Mouse (Mus musculus) CH12.LX (cell line): ENCODE measurements at regions not wholly inside any gene's neighbourhood (a gene's known extent, or its start where the extent isn't known, plus 50 kb on each side); places are given as distances from the start of the nearest gene placed in this dataset.

ENCODE experiments used
- DNase-seq: peaks from one replicate; pipeline ENCODE4 v3.0.0-alpha.2; 2013; ENCODE audit errors: extremely low read depth
- H3K27ac ChIP-seq: 2 replicates; pipeline ENCODE4 v1.5.1; 2012; ENCODE audit warnings: low read depth, mild to moderate bottlenecking, control low read depth, moderate library complexity; ENCODE audit not compliant: insufficient read depth
- H3K27me3 ChIP-seq: replicated peaks from 2 replicates; pipeline ENCODE3; 2012; ENCODE audit warnings: inconsistent platforms
- H3K36me3 ChIP-seq, 2 experiments: replicated peaks in 1 of 2; 2 replicates each; pipeline versions ENCODE3 to v1.6.1; 2012; ENCODE audit warnings: inconsistent platforms in 1 of 2, low read length in 1 of 2, mild to moderate bottlenecking in 1 of 2, mixed read lengths in 1 of 2, moderate library complexity in 1 of 2; ENCODE audit not compliant: control insufficient read depth in 1 of 2, insufficient read depth in 1 of 2
- H3K4me1 ChIP-seq, 2 experiments: 2 replicates each; pipeline ENCODE4 v1.6.1; 2012; ENCODE audit warnings: inconsistent platforms in 1 of 2, moderate library complexity in 1 of 2; ENCODE audit not compliant: insufficient read depth in 2 of 2, control insufficient read depth in 1 of 2
- H3K4me2 ChIP-seq: 2 replicates; pipeline ENCODE4 v1.6.1; 2012; ENCODE audit warnings: low read depth, mild to moderate bottlenecking, control low read depth; ENCODE audit not compliant: poor library complexity, insufficient read depth, severe bottlenecking
- H3K4me3 ChIP-seq, 3 experiments: fragments of 150-350 bp in 1 of 3; sonication (generic) in 1 of 3; replicated peaks in 1 of 3; 2 replicates each; pipeline versions ENCODE3 to v1.5.1; 2011 to 2012; ENCODE audit warnings: low read depth in 2 of 3, low read length in 2 of 3, mild to moderate bottlenecking in 2 of 3, moderate library complexity in 2 of 3, control low read depth in 1 of 3, improper control_type of control experiment in 1 of 3, inconsistent platforms in 1 of 3, mixed read lengths in 1 of 3; ENCODE audit not compliant: poor library complexity in 1 of 3
- H3K79me2 ChIP-seq: replicated peaks from 2 replicates; pipeline ENCODE4 v1.6.1; 2012; ENCODE audit warnings: mild to moderate bottlenecking, moderate library complexity; ENCODE audit not compliant: control insufficient read depth, poor library complexity, insufficient read depth, severe bottlenecking; ENCODE audit errors: extremely low read depth
- H3K9ac ChIP-seq: 2 replicates; pipeline ENCODE4 v1.6.1; 2012; ENCODE audit warnings: low read depth, mild to moderate bottlenecking, control low read depth, moderate library complexity; ENCODE audit not compliant: insufficient read depth
- H3K9me3 ChIP-seq: replicated peaks from 2 replicates; pipeline ENCODE3; 2012; ENCODE audit warnings: low read length, inconsistent platforms, mixed read lengths
- ELF1 ChIP-seq: IDR thresholded peaks from 2 replicates; pipeline ENCODE4 v1.6.1; 2014; ENCODE audit warnings: low read depth, mild to moderate bottlenecking, inconsistent platforms, low read length, improper control_type of control experiment
- ETS1 ChIP-seq: conservative IDR thresholded peaks from 2 replicates; pipeline ENCODE4 v1.6.1; 2012; ENCODE audit warnings: low read depth, mild to moderate bottlenecking, inconsistent platforms, low read length, improper control_type of control experiment, moderate library complexity
- GABPA ChIP-seq: IDR thresholded peaks from 2 replicates; pipeline ENCODE4 v1.6.1; 2012; ENCODE audit warnings: low read depth, low read length, improper control_type of control experiment, inconsistent platforms; ENCODE audit not compliant: insufficient replicate concordance
- IRF4 ChIP-seq: IDR thresholded peaks from 2 replicates; pipeline ENCODE4 v1.6.1; 2014; ENCODE audit warnings: low read depth, mild to moderate bottlenecking, inconsistent platforms, low read length, improper control_type of control experiment
- JUN ChIP-seq: IDR thresholded peaks from 2 replicates; pipeline ENCODE4 v1.6.1; 2011; ENCODE audit warnings: low read depth, mild to moderate bottlenecking, low read length, improper control_type of control experiment, moderate library complexity; ENCODE audit not compliant: insufficient read depth
- MAZ ChIP-seq: IDR thresholded peaks from 2 replicates; pipeline ENCODE4 v1.6.1; 2012; ENCODE audit warnings: low read depth, mild to moderate bottlenecking, inconsistent platforms, low read length, improper control_type of control experiment, moderate library complexity
- NELFE ChIP-seq: IDR thresholded peaks from 2 replicates; pipeline ENCODE4 v1.6.1; 2011; ENCODE audit warnings: low read depth, low read length, improper control_type of control experiment
- POLR2AphosphoS2 ChIP-seq: IDR thresholded peaks from 2 replicates; pipeline ENCODE4 v1.6.1; 2011; ENCODE audit warnings: low read depth, low read length, improper control_type of control experiment
- RCOR1 ChIP-seq: conservative IDR thresholded peaks from 2 replicates; pipeline ENCODE4 v1.6.1; 2012; ENCODE audit warnings: low read depth, mild to moderate bottlenecking, inconsistent platforms, low read length, improper control_type of control experiment
- SMC3 ChIP-seq: IDR thresholded peaks from 2 replicates; pipeline ENCODE4 v1.6.1; 2011; ENCODE audit warnings: low read depth, low read length, improper control_type of control experiment
- USF1 ChIP-seq: IDR thresholded peaks from 2 replicates; pipeline ENCODE4 v1.6.1; 2014; ENCODE audit warnings: low read depth, mild to moderate bottlenecking, inconsistent platforms, low read length, improper control_type of control experiment
- USF2 ChIP-seq: conservative IDR thresholded peaks from 2 replicates; pipeline ENCODE4 v1.6.1; 2011; ENCODE audit warnings: low read depth, low read length, improper control_type of control experiment
- ZKSCAN1 ChIP-seq: IDR thresholded peaks from 2 replicates; pipeline ENCODE4 v1.6.1; 2012; ENCODE audit warnings: low read depth, inconsistent platforms, low read length, improper control_type of control experiment, borderline replicate concordance
- ZNF384 ChIP-seq: IDR thresholded peaks from 2 replicates; pipeline ENCODE4 v1.6.1; 2012; ENCODE audit warnings: low read depth, low read length, improper control_type of control experiment, inconsistent platforms
- dilution Hi-C: fragments of 300-500 bp; cut with MboI; formaldehyde crosslinking; loops from 2 replicates; pipeline ENCODE4 v1.14.3; 2020; ENCODE audit warnings: low sequenced_read_pairs; ENCODE audit not compliant: extremely low pct_unique_long_range_greater_than_20kb, extremely low pct_ligation_motif_present
- in situ Hi-C: fragments of 300-500 bp; cut with MboI; formaldehyde crosslinking; loops from 3 replicates; pipeline ENCODE4 v1.14.3; 2019; ENCODE audit warnings: low sequenced_read_pairs, low pct_ligation_motif_present, low pct_unique_long_range_greater_than_20kb, mixed read lengths

- H3K9ac ChIP-seq: no peak overlapping the region
- dilution Hi-C loops (no loop called here), in situ Hi-C loops (no loop called here)
- no peak for DNase-seq
- peaks cover 62% of the 10 kb centered on the region for H3K9me3 ChIP-seq
- H3K4me3 ChIP-seq: no peak overlapping the region
- H3K36me3 ChIP-seq: no peaks in the 10 kb centered on the region
- no peaks in the 10 kb centered on the region for H3K27me3 ChIP-seq
- no peak overlapping the region for H3K4me2 ChIP-seq
- no peaks in the 10 kb centered on the region for H3K4me1 ChIP-seq
- H3K79me2 ChIP-seq: no peaks in the 10 kb centered on the region
- H3K27ac ChIP-seq: no peak overlapping the region
- no peak for TF ChIP-seq MAZ
- no peak for TF ChIP-seq POLR2AphosphoS2
- TF ChIP-seq ZNF384: no peak
- no peak for TF ChIP-seq ZKSCAN1
- TF ChIP-seq IRF4: no peak
- TF ChIP-seq ELF1: no peak
- no peak for TF ChIP-seq USF2
- no peak for TF ChIP-seq NELFE
- TF ChIP-seq JUN: no peak
- TF ChIP-seq GABPA: no peak
- no peak for TF ChIP-seq USF1
- no peak for TF ChIP-seq SMC3
- TF ChIP-seq, all 38 proteins: peak for 0
Measured at GRCm38 (mm10) chr9:101740949-101741605, 120.6 kb upstream of the 9630041A04Rik start.

- no peak overlapping the region for H3K9ac ChIP-seq
- in situ Hi-C loops: no loop called here
- H3K79me2 ChIP-seq: no peaks in the 10 kb centered on the region
- H3K27me3 ChIP-seq: no peaks in the 10 kb centered on the region
- no peak overlapping the region for H3K27ac ChIP-seq
- no peaks in the 10 kb centered on the region for H3K36me3 ChIP-seq
- H3K4me2 ChIP-seq: no peak overlapping the region
- no peak for DNase-seq
- no peak overlapping the region for H3K4me3 ChIP-seq
- H3K9me3 ChIP-seq: peaks cover 67% of the 10 kb centered on the region
- TF ChIP-seq NELFE (no peak), GABPA (no peak), RCOR1 (no peak), ETS1 (no peak)
- H3K4me1 ChIP-seq: no peaks in the 10 kb centered on the region
- dilution Hi-C loops: no loop called here
Measured at GRCm38 (mm10) chr9:101739322-101739721, 122.3 kb upstream of the 9630041A04Rik start.
